Mouse (Mus musculus) heart, adult 9 months (tissue): Measurements from ENCODE around the gene Olfr906.

Source experiments
- DNase-seq, 2 experiments: peaks; one replicate each; pipeline ENCODE4 v3.0.0; 2022; ENCODE audit warnings: low spot score in 2 of 2

Gene Olfr906

GRCm38 (mm10) chr9:38486785-38487184 lies at the start of gene Olfr906:
Gene Olfr906 (plus strand): TSS chr9:38487085.
- DNase-seq, result no peak

- no peak for DNase-seq
Observed at GRCm38 (mm10) chr9:38447352-38447751, 39.5 kb upstream of the Olfr906 start, which contains the start of gene Olfr902. Gene Olfr902 (plus strand): TSS chr9:38447652.

- DNase-seq, result no peak
Observed at GRCm38 (mm10) chr9:38462844-38463243, 24.0 kb upstream of the Olfr906 start, which contains the start of gene Olfr904. Gene Olfr904 (plus strand): TSS chr9:38463144.

- no peak for DNase-seq
Observed at GRCm38 (mm10) chr9:38470807-38471206, 16.1 kb upstream of the Olfr906 start, which contains the start of gene Olfr905. Gene Olfr905 (plus strand): TSS chr9:38471107.

- no peak for DNase-seq
Observed at GRCm38 (mm10) chr9:38495501-38495900, 8.6 kb downstream of the Olfr906 start, which contains the start of gene Olfr907. Gene Olfr907 (plus strand): TSS chr9:38495801.

GRCm38 (mm10) chr9:38512353-38512752 lies 25.5 kb downstream of the Olfr906 start:
- no peak for DNase-seq

- DNase-seq, result no peak
Observed at GRCm38 (mm10) chr9:38521280-38521679, 34.4 kb downstream of the Olfr906 start, which contains the start of gene Olfr911-ps1. Gene Olfr911-ps1 (plus strand): TSS chr9:38521580.

- DNase-seq, result no peak
Observed at GRCm38 (mm10) chr9:38537549-38537948, 50.7 kb downstream of the Olfr906 start, which contains the start of gene Olfr910. Gene Olfr910 (plus strand): TSS chr9:38537849.
